Mouse (Mus musculus) cerebellum, postnatal 10 days (tissue): ENCODE data around the gene Dynlt1f.
"Not testable (repeated sequence)": the region's sequence is repeated elsewhere in the genome, so short reads cannot be mapped to it uniquely, and the experiment has no call there.

Source experiments
- DNase-seq, 2 experiments: peaks; one replicate each; pipeline ENCODE4 v3.0.0; 2021; ENCODE audit warnings: mixed read lengths in 2 of 2

Dynlt1f gene

GRCm38 (mm10) chr17:6655567-6656281 is at the start of gene Dynlt1f:
Gene Dynlt1f (minus strand): TSS chr17:6655900.
- peak; percentile 71 to 73 for DNase-seq

DNA sequence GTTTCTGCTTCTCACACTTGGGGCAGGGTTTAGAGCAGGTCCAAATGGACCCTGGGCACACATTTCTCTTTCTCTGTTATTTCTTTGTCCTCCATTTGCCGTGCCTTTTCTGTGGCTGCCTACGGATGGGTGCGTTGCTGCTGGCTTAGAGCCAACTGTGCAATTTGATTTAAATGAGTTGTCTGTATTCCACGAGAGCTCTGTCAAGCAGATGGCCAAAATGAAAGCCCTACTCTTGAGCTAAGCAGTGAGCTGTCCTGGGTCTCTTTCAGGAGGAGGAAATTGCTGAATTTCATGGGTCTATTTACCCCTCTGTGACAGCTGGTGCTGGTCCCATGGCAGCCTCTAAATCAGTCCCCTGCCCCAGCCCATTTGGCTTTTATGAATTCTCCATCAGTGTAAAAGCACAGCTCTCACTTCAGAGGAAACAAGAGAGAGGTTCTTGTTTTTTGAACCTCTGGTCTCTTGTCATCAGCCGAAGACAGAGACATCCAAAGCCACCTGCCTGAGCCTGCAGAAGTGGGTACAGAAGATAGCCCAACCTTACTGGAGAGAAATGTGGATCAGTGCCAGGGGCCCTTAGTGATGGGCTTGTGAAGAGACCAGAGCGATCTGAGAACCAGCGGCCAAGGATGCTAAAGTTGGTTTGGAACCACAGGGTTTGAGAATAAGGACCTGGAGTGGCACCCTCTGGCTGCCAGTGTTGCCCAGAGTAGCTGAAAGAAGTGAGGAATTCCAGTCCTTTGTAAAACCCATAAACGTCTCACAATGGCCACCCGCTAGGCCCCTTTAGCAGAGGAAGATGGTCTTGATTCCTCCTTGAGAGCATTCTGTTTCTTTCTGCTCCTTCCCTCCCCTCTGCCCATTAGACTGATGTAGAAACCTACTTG is 47.9 kb upstream of the Dynlt1f start:
- peak; percentile 37 to 62 for DNase-seq

DNA sequence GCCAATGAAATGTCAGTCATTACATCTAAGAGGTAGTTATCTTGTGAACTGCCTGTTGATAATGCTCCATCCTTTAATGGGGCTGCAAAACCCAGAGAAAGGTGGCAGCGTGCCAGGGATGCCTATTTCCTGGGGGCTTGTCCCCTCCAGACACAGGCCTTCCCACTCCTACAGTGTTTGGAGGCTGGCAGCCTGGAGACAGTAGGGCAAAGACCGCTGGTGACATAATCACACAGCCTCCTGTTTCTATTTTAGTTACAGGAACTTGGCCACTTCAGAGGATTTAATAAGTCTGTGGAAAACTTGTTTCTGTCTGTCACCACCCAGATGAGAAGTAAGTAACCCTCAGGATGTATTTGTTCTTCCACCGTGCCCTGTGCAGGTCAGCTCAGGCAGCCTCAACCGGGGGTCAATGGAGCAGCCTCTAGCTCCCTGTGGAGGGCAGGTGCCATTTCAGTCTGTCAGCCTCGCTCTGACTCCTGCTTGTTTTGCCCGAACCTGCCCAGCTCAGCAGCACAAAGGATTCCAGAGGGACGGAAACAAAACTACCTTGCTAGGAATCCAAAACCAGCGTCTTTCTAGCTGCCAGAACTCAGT is 47.0 kb upstream of the Dynlt1f start:
- peak; percentile 36 to 60 for DNase-seq

- DNase-seq, result not testable (repeated sequence)
Measured at GRCm38 (mm10) chr17:6700077-6700476, 44.4 kb upstream of the Dynlt1f start.

DNA sequence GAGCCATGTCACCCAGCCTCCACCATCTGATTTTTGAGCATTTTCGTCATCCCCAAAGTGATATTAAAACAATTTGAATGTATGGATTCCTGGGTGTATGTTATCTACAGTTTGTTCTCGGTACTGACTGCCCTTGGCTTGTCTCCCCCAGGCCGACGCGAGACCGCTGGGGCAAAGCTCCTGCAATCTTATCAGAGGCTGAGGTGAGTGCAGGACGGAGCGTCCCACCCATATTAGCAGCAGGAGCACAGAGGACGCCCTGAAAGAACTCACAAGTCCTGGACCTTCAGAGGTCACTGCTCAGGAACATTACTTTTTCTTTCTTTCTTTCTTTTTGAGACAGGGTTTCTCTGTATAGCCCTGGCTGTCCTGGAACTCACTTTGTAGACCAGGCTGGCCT is 43.8 kb upstream of the Dynlt1f start:
- not testable (repeated sequence) for DNase-seq

GRCm38 (mm10) chr17:6697224-6697775 is 41.6 kb upstream of the Dynlt1f start:
- DNase-seq, result peak; percentile 73 to 79

- not testable (repeated sequence) for DNase-seq
Measured at GRCm38 (mm10) chr17:6696521-6696920, 40.8 kb upstream of the Dynlt1f start.

GRCm38 (mm10) chr17:6695712-6696111 is 40.0 kb upstream of the Dynlt1f start:
- not testable (repeated sequence) for DNase-seq

DNA sequence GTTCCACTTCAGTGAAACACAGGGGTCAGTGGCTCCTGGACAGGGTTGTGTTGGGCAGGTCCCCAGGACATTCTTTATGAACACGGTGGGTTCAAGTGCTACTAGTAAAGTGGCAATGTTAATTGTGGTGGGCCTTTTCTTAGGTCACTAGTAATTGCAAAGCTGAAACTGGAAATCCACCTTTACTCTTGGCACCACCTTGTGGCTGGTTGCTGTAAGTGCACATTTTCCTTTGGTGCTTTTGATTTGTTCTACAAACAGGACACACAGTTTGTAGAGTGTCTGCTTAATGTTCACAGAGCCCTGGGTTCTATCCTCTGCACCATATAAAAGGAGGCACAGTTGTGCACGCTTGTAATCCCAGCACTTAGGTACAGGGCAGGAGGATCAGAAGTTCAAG is 35.9 kb upstream of the Dynlt1f start:
- peak; percentile 96 to 98 for DNase-seq

- peak; percentile 40 to 50 for DNase-seq
Measured at GRCm38 (mm10) chr17:6689344-6689743, 33.6 kb upstream of the Dynlt1f start.

GRCm38 (mm10) chr17:6686299-6686971 is 30.7 kb upstream of the Dynlt1f start:
- not testable (repeated sequence) for DNase-seq

DNA sequence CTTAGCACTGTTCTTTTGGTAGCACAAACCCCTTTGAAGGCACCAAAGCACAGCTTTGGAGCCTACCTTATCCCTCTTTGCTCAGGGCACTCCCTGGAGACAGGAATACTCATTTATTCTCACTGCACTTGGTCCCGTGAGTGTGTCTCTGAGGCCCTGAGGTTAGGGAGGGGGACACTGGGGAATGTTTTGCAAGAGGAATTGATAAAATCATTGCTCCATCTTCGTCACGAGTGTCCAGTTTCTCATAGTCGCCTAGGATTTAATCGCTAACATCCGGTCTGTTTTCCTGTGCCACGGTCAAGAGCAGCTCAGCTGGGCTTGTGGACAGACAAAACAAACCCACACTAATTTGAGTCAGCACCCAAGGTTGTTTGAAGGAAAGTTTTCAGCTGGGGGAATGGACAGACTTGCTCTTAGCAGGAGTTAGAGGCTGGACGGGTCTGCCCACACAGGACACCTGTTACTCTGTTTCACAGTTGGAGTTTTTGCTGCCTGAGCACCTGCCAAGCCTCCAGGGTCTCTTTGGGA is 29.7 kb upstream of the Dynlt1f start:
- DNase-seq, result peak in 1 of 2 experiments; percentile 25

DNA sequence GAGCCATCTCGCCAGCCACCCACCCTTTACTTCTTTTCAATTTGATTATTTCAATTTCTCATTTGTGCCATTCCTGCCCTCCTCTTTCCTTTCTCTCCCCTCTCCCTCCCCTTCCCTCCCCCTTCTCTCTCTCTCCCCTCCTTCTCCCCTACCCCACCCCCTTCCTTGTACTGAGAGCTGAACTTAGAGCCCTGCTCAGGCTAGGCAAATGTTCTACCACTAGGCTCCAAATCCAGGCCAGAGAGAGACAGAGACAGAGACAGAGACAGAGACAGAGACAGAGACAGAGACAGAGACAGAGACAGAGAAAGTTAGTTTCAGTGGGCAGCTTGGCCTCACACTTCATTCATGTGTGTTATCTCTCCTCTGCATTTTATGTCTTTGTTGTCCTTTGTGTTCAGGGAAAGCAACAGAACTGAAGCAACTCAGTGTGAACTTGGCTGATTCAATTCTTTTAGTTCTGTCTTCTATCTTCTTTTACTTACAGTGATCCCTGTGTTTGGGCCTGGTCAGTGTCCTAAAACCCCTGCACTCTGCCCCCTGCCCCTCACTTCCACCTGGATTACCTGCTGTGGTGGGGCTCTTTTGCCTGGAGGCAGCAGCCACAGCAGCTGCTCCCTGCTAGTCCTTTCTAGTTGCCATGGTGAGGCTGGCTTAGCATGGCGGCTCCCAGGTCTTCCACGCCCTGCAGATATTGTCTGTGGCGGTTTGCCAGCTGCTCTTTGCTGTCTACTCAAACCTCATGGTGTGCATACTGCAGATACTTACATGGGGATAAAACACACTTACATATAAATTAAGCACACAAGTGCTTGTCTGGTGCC is 29.0 kb upstream of the Dynlt1f start:
- not testable (repeated sequence) for DNase-seq

GRCm38 (mm10) chr17:6683702-6684101 is 28.0 kb upstream of the Dynlt1f start:
- DNase-seq, result not testable (repeated sequence)

DNA sequence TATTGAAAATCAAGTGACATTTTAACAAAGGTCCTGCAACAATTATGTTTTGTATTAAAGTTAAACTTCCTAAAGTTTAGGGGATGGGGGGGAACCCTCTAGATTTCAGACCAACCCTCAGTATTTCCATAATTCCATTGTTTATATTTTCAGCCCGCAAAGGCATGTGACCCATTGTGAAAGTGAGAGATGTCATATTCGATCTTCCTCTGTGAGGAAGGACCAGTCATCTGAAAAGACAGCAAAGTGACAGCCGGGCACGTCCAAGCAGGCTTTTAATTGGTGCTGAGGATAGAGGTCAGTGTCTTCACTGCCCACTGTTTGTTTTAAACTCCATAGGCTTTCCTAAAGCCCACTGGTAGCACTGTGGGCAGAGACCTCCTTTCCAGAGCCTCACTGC is 26.0 kb upstream of the Dynlt1f start:
- not testable (repeated sequence) for DNase-seq

DNA sequence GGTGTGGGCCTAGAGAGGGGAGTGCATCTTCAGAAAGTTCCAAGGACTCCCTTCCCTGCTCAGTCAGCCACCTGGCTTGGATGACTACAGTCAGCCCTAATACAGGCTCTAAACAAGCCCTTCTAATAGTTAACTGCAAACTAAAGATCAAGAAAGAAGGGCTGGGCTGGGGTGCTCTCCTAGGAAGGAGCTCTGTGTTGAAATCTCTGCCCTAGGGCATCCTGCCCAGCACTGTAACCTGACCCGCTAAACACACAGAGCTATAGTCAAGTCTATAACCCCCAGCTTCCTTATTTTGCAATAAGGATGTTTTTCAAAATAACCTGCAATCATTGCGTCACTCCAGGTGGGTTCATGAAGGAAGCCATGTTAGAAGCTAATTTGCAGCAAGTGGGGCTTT is 22.4 kb upstream of the Dynlt1f start:
- DNase-seq, result not testable (repeated sequence)

- DNase-seq, result not testable (repeated sequence)
Measured at GRCm38 (mm10) chr17:6674297-6674696, 18.6 kb upstream of the Dynlt1f start.

- DNase-seq, result not testable (repeated sequence)
Measured at GRCm38 (mm10) chr17:6668522-6668921, 12.8 kb upstream of the Dynlt1f start.

DNA sequence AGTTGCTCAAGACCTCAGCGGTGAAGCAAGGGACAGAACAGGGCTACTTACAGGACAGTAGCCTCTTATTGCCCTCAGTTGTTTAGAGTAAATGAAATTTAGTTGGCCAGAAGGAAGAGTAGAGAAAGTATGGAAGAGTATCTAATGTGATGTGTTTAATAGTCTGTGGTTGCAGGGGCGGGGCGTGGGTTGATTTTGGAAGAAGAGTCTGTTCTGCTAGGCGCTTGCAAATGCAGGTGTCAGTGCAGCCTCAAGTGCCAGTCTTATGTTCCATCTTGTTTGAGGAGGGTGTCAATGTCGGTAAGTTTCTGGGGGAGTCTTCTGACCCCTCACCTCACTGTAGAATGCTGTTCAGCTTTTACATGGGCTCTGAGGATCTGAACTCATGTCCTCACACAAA is 9.7 kb upstream of the Dynlt1f start:
- not testable (repeated sequence) for DNase-seq

DNA sequence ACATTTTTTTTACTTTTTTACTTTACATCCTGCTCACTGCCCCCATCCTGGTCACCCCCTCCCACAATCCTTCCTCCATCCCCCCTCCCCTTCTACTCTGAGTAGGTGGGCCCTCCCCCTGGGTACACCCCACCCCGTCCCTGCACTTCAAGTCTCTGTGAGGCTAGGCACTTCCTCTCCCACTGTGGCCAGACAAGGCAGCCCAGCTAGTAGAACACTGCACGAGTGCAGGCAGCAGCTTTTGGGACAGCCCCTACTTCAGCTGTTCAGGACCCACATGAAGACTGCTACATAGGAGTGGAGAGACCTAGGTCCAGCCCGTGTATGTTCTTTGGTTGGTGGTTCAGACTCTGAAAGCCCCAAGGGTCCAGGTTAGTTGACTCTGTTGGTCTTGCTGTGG is 7.1 kb upstream of the Dynlt1f start:
- DNase-seq, result not testable (repeated sequence)
